Comparison of ENCODE assay signal across 16 mouse cellular contexts in genomic region chr13:117287400-117287799, GRCm38 (mm10).
DNase-seq lines count a peak whose midpoint lies in the region; ATAC-seq and TF ChIP-seq lines count a peak whose summit lies in the region.
"Had no signal": no experiment of that assay in that cellular context is flagged by ENCODE, and none has a peak within 500 bp of the region (broad histone marks: within the 10 kb centered on the region; RNA-seq: fewer than 3 reads in every experiment).

No protein-coding gene starts in this region.

- no peak for TF ChIP-seq POLR2A in liver, adult 2 months (IDR thresholded peaks at IDR 0.05; ENCODE audit: extremely low read depth, insufficient read depth, low read length)
- no peak for TF ChIP-seq POLR2A in thymus, adult 2 months (IDR thresholded peaks at IDR 0.05; ENCODE audit: control insufficient read depth, extremely low read depth, insufficient read depth, low read length, poor library complexity)

- H3K79me2 ChIP-seq in liver, adult 2 months (ENCODE audit: control insufficient read depth, insufficient read depth, low read length) = no peaks in the 10 kb centered on the region

- H3K9ac ChIP-seq in liver, adult 2 months (ENCODE audit: low read depth, low read length) = no peak overlapping the region
- H3K9ac ChIP-seq in liver, embryonic 12.5 days = no peak overlapping the region
- H3K9ac ChIP-seq: embryonic facial prominence, embryonic 13.5 days; heart, embryonic 12.5 days; kidney, embryonic 15.5 days; midbrain, embryonic 12.5 days had no signal

- ATAC-seq in liver, embryonic 12.5 days = no peak
- ATAC-seq: inflammation-experienced regulatory T-cells, adult 6 months had no signal

- H3K4me3 ChIP-seq in liver, adult 2 months (ENCODE audit: insufficient read depth, low read depth, low read length) = no peak overlapping the region
- H3K4me3 ChIP-seq in liver, embryonic 12.5 days = no peak overlapping the region
- H3K4me3 ChIP-seq in thymus, adult 2 months (ENCODE audit: control insufficient read depth, insufficient read depth, low read length) = no peak overlapping the region
- H3K4me3 ChIP-seq: embryonic facial prominence, embryonic 13.5 days; heart, embryonic 12.5 days; kidney, embryonic 15.5 days; midbrain, embryonic 12.5 days had no signal

- no peaks in the 10 kb centered on the region for H3K36me3 ChIP-seq in liver, adult 2 months (ENCODE audit: control insufficient read depth, insufficient read depth, low read length)
- H3K36me3 ChIP-seq in liver, embryonic 12.5 days = no peaks in the 10 kb centered on the region
- no peaks in the 10 kb centered on the region for H3K36me3 ChIP-seq in thymus, adult 2 months (ENCODE audit: control insufficient read depth, insufficient read depth, low read length)
- H3K36me3 ChIP-seq: embryonic facial prominence, embryonic 13.5 days; heart, embryonic 12.5 days; kidney, embryonic 15.5 days; midbrain, embryonic 12.5 days had no signal

- no peaks in the 10 kb centered on the region for H3K4me1 ChIP-seq in liver, adult 2 months (ENCODE audit: control insufficient read depth, insufficient read depth, low read length)
- no peaks in the 10 kb centered on the region for H3K4me1 ChIP-seq in liver, embryonic 12.5 days
- peaks cover 7% of the 10 kb centered on the region; the same call in 1 of the 2 replicates for H3K4me1 ChIP-seq in thymus, adult 2 months (replicated peaks; ENCODE audit: control insufficient read depth, insufficient read depth, low read length)
- H3K4me1 ChIP-seq: heart, embryonic 12.5 days; kidney, embryonic 15.5 days had no signal

- peak; percentile 49 for TF ChIP-seq CTCF in liver, adult 2 months (IDR thresholded peaks at IDR 0.05; ENCODE audit: low read depth, low read length)
- peak; percentile 65; the same call in 1 of the 2 replicates for TF ChIP-seq CTCF in thymus, adult 2 months (IDR thresholded peaks at IDR 0.05; ENCODE audit: borderline replicate concordance, control insufficient read depth, extremely low read depth, insufficient read depth, low read length, poor library complexity)

- no peaks in the 10 kb centered on the region for H3K9me3 ChIP-seq in liver, embryonic 12.5 days (replicated peaks)
- H3K9me3 ChIP-seq: embryonic facial prominence, embryonic 13.5 days; heart, embryonic 12.5 days; kidney, embryonic 15.5 days; midbrain, embryonic 12.5 days had no signal

- no peak for DNase-seq in liver, adult 2 months (ENCODE audit: extremely low read depth, low read depth, low spot score)
- DNase-seq in thymus, adult 2 months = no peak
- no peak for DNase-seq in thymus, adult 18-20 months
- peak; percentile 42 for DNase-seq in naive thymus-derived CD4-positive, alpha-beta T cell, adult 2 months (ENCODE audit: low read depth)
- no peak for DNase-seq in layer of hippocampus, adult 9-10 months (ENCODE audit: low spot score)
- DNase-seq in cerebellum, postnatal 4 days (ENCODE audit: low spot score in 2 of 2) = no peak
- DNase-seq: cerebellum, adult 11 months; gastrocnemius, postnatal 25 days; heart, postnatal 36 days; layer of hippocampus, adult 9-11 months had no signal

- no peak overlapping the region for H3K27ac ChIP-seq in liver, adult 2 months (replicated peaks; ENCODE audit: insufficient read depth, low read depth, low read length)
- H3K27ac ChIP-seq in liver, embryonic 12.5 days = no peak overlapping the region
- no peak overlapping the region for H3K27ac ChIP-seq in thymus, adult 2 months (ENCODE audit: control insufficient read depth, insufficient read depth, low read length)
- H3K27ac ChIP-seq: embryonic facial prominence, embryonic 13.5 days; kidney, embryonic 15.5 days; midbrain, embryonic 12.5 days had no signal

- no peak overlapping the region for H3K4me2 ChIP-seq in liver, embryonic 12.5 days
- H3K4me2 ChIP-seq: embryonic facial prominence, embryonic 13.5 days; heart, embryonic 12.5 days; kidney, embryonic 15.5 days; midbrain, embryonic 12.5 days had no signal

- H3K27me3 ChIP-seq in liver, adult 2 months (ENCODE audit: control insufficient read depth, insufficient read depth, low read length) = 0 out of 2 replicates have a peak, but pooled peaks cover 3% of the 10 kb centered on the region
- H3K27me3 ChIP-seq in liver, embryonic 12.5 days (replicated peaks) = no peaks in the 10 kb centered on the region
- no peaks in the 10 kb centered on the region for H3K27me3 ChIP-seq in thymus, adult 2 months (ENCODE audit: control insufficient read depth, insufficient read depth, low read length)
- H3K27me3 ChIP-seq: embryonic facial prominence, embryonic 13.5 days; heart, embryonic 12.5 days; kidney, embryonic 15.5 days; midbrain, embryonic 12.5 days had no signal

- WGBS in liver, adult 2 months = 88% methylated on average over 6 of the region's 6 CpGs
- 75% methylated on average over 6 of the region's 6 CpGs for WGBS in liver, embryonic 12.5 days (ENCODE audit: insufficient replicate concordance)
- WGBS in thymus, adult 2 months = 94% methylated on average over 6 of the region's 6 CpGs
